Mouse (Mus musculus) stomach, embryonic 14.5 days (tissue): ENCODE data around the gene Gm2115. TPM values are rescaled to one million over a fixed set of nuclear protein-coding genes. Genes with fewer than 3 reads are reported as not detected.

Experiments used
- ATAC-seq: fragments of 200-750 bp; cut with Nextera tagmentation; 2 replicates; pipeline ENCODE4 v1.8.0; 2017; ENCODE audit warnings: low read depth, moderate TSS enrichment; ENCODE audit not compliant: insufficient number of reproducible peaks, insufficient read depth, low FRiP score
- H3K27ac ChIP-seq: fragments of 300-500 bp; sonication (generic); 2 replicates; pipeline ENCODE4 v1.5.1; 2014; ENCODE audit warnings: mild to moderate bottlenecking, low read length, moderate library complexity, mixed read lengths
- H3K27me3 ChIP-seq: fragments of 300-500 bp; sonication (generic); 2 replicates; pipeline ENCODE4 v1.6.1; 2014; ENCODE audit warnings: low read length, control low read depth, mixed read lengths; ENCODE audit not compliant: control insufficient read depth, insufficient read depth
- H3K36me3 ChIP-seq: fragments of 300-500 bp; sonication (generic); 2 replicates; pipeline ENCODE4 v1.6.1; 2014; ENCODE audit warnings: mild to moderate bottlenecking, control low read depth, low read length, moderate library complexity, mixed read lengths; ENCODE audit not compliant: control insufficient read depth, insufficient read depth
- H3K4me1 ChIP-seq: fragments of 300-500 bp; sonication (generic); 2 replicates; pipeline ENCODE4 v1.6.1; 2014; ENCODE audit warnings: low read length, control low read depth, mixed read lengths; ENCODE audit not compliant: control insufficient read depth, insufficient read depth
- H3K4me2 ChIP-seq: fragments of 300-500 bp; sonication (generic); replicated peaks from 2 replicates; pipeline ENCODE4 v1.6.1; 2014; ENCODE audit warnings: low read depth, low read length, control low read depth
- H3K4me3 ChIP-seq: fragments of 300-500 bp; sonication (generic); 2 replicates; pipeline ENCODE4 v1.5.1; 2014; ENCODE audit warnings: low read depth, low read length, control low read depth
- H3K9ac ChIP-seq: fragments of 300-500 bp; sonication (generic); replicated peaks from 2 replicates; pipeline ENCODE4 v1.6.1; 2014; ENCODE audit warnings: low read depth, mild to moderate bottlenecking, control low read depth, low read length, moderate library complexity, mixed read lengths
- H3K9me3 ChIP-seq: fragments of 300-500 bp; sonication (generic); 2 replicates; pipeline ENCODE4 v1.6.1; 2016; ENCODE audit warnings: low read depth, low read length, control low read depth; ENCODE audit not compliant: control insufficient read depth
- WGBS: fragments of 180-500 bp; shearing (Covaris S2); extraction: QIAGEN DNeasy Blood & Tissue Kit; methylation state at CpG from one replicate; pipeline ENCODE4 v1.1.7; 2014; 5-methylcytosine and 5-hydroxymethylcytosine counted together
- polyA plus RNA-seq: library from polyadenylated mRNA; unstranded; fragments of >200 nt; fragmentation: Nextera tagmentation; extraction: Ambion mirVana; gene quantifications from 2 replicates; pipeline ENCODE4 v1.2.1, GENCODE M21; 2014

Gene Gm2115
- polyA plus RNA-seq, 1 experiment from 2014 or later: 8.8 TPM

GRCm38 (mm10) chr7:84532795-84533194 lies 4.0 kb downstream of the Gm2115 start:
- 71% methylated on average over 1 of the region's 1 CpGs for WGBS
- Histone ChIP-seq H3K9me3 (no peaks in the 10 kb centered on the region), H3K27ac (no peak overlapping the region), H3K4me1 (peaks cover 5% of the 10 kb centered on the region; the same call in 1 of the 2 replicates), H3K9ac (no peak overlapping the region), H3K36me3 (no peaks in the 10 kb centered on the region), H3K4me3 (no peak overlapping the region), H3K4me2 (no peak overlapping the region), H3K27me3 (no peaks in the 10 kb centered on the region)
- no peak for ATAC-seq

GRCm38 (mm10) chr7:84534632-84535031 lies 5.9 kb downstream of the Gm2115 start:
- H3K36me3 ChIP-seq: no peaks in the 10 kb centered on the region
- no peak overlapping the region for H3K4me2 ChIP-seq
- H3K4me3 ChIP-seq: no peak overlapping the region
- WGBS: 67% methylated on average over 3 of the region's 3 CpGs
- H3K27ac ChIP-seq: no peak overlapping the region
- H3K9me3 ChIP-seq: no peaks in the 10 kb centered on the region
- ATAC-seq: no peak
- H3K4me1 ChIP-seq: peaks cover 5% of the 10 kb centered on the region; the same call in 1 of the 2 replicates
- no peaks in the 10 kb centered on the region for H3K27me3 ChIP-seq
- no peak overlapping the region for H3K9ac ChIP-seq

GRCm38 (mm10) chr7:84544946-84545345 lies 16.2 kb downstream of the Gm2115 start:
- H3K9ac ChIP-seq: no peak overlapping the region
- H3K27ac ChIP-seq: no peak overlapping the region
- H3K36me3 ChIP-seq: no peaks in the 10 kb centered on the region
- 87% methylated on average over 4 of the region's 4 CpGs for WGBS
- H3K4me2 ChIP-seq: no peak overlapping the region
- H3K9me3 ChIP-seq: no peaks in the 10 kb centered on the region
- no peak overlapping the region for H3K4me3 ChIP-seq
- no peaks in the 10 kb centered on the region for H3K27me3 ChIP-seq
- no peak for ATAC-seq
- H3K4me1 ChIP-seq: no peaks in the 10 kb centered on the region

GRCm38 (mm10) chr7:84546667-84547066 lies 17.9 kb downstream of the Gm2115 start:
- Histone ChIP-seq H3K36me3 (no peaks in the 10 kb centered on the region), H3K27ac (no peak overlapping the region), H3K9ac (no peak overlapping the region), H3K4me3 (no peak overlapping the region), H3K4me2 (no peak overlapping the region), H3K9me3 (no peaks in the 10 kb centered on the region), H3K4me1 (no peaks in the 10 kb centered on the region), H3K27me3 (no peaks in the 10 kb centered on the region)
- 56% methylated on average over 4 of the region's 4 CpGs for WGBS
- ATAC-seq: no peak

- Histone ChIP-seq H3K4me2 (no peak overlapping the region), H3K9me3 (no peaks in the 10 kb centered on the region), H3K9ac (no peak overlapping the region), H3K4me3 (no peak overlapping the region), H3K27ac (no peak overlapping the region), H3K4me1 (no peaks in the 10 kb centered on the region), H3K27me3 (no peaks in the 10 kb centered on the region), H3K36me3 (no peaks in the 10 kb centered on the region)
- 81% methylated on average over 2 of the region's 2 CpGs for WGBS
- no peak for ATAC-seq
Observed at GRCm38 (mm10) chr7:84551472-84551871, 22.7 kb downstream of the Gm2115 start.

GRCm38 (mm10) chr7:84555294-84555693 lies 26.5 kb downstream of the Gm2115 start:
- no peak overlapping the region for H3K27ac ChIP-seq
- H3K4me1 ChIP-seq: no peaks in the 10 kb centered on the region
- ATAC-seq: no peak
- H3K4me3 ChIP-seq: no peak overlapping the region
- H3K9ac ChIP-seq: no peak overlapping the region
- WGBS: 54% methylated on average over 3 of the region's 3 CpGs
- no peaks in the 10 kb centered on the region for H3K27me3 ChIP-seq
- no peak overlapping the region for H3K4me2 ChIP-seq
- no peaks in the 10 kb centered on the region for H3K36me3 ChIP-seq
- H3K9me3 ChIP-seq: no peaks in the 10 kb centered on the region

- 85% methylated on average over 3 of the region's 3 CpGs for WGBS
- Histone ChIP-seq H3K4me3 (no peak overlapping the region), H3K9ac (no peak overlapping the region), H3K4me2 (no peak overlapping the region), H3K27ac (no peak overlapping the region), H3K27me3 (no peaks in the 10 kb centered on the region), H3K9me3 (no peaks in the 10 kb centered on the region), H3K36me3 (no peaks in the 10 kb centered on the region), H3K4me1 (no peaks in the 10 kb centered on the region)
- no peak for ATAC-seq
Observed at GRCm38 (mm10) chr7:84557332-84557731, 28.6 kb downstream of the Gm2115 start.

GRCm38 (mm10) chr7:84560500-84560899 lies 31.7 kb downstream of the Gm2115 start:
- H3K27ac ChIP-seq: no peak overlapping the region
- WGBS: 88% methylated on average over 1 of the region's 1 CpGs

GRCm38 (mm10) chr7:84564236-84564635 lies 35.5 kb downstream of the Gm2115 start:
- Histone ChIP-seq H3K4me3 (no peak overlapping the region), H3K27me3 (no peaks in the 10 kb centered on the region), H3K9me3 (no peaks in the 10 kb centered on the region), H3K9ac (no peak overlapping the region), H3K36me3 (no peaks in the 10 kb centered on the region), H3K27ac (no peak overlapping the region), H3K4me1 (no peaks in the 10 kb centered on the region), H3K4me2 (no peak overlapping the region)
- WGBS: 84% methylated on average over 3 of the region's 3 CpGs
- ATAC-seq: no peak

More at GRCm38 (mm10) chr7:84560500-84560899, 31.7 kb downstream of the Gm2115 start:
- H3K4me1 ChIP-seq: no peaks in the 10 kb centered on the region
- no peaks in the 10 kb centered on the region for H3K36me3 ChIP-seq
- no peak overlapping the region for H3K9ac ChIP-seq
- no peak overlapping the region for H3K4me3 ChIP-seq
- no peak for ATAC-seq
- no peak overlapping the region for H3K4me2 ChIP-seq
- no peaks in the 10 kb centered on the region for H3K27me3 ChIP-seq
- H3K9me3 ChIP-seq: no peaks in the 10 kb centered on the region
